Mouse (Mus musculus): ENCODE measurements around the gene St5. TPM values are rescaled to one million over a fixed set of nuclear protein-coding genes. Genes with fewer than 3 reads are reported as not detected.

St5 gene
- polyA plus RNA-seq, 1 experiment from 2014 or later: 23.4 TPM

DNA sequence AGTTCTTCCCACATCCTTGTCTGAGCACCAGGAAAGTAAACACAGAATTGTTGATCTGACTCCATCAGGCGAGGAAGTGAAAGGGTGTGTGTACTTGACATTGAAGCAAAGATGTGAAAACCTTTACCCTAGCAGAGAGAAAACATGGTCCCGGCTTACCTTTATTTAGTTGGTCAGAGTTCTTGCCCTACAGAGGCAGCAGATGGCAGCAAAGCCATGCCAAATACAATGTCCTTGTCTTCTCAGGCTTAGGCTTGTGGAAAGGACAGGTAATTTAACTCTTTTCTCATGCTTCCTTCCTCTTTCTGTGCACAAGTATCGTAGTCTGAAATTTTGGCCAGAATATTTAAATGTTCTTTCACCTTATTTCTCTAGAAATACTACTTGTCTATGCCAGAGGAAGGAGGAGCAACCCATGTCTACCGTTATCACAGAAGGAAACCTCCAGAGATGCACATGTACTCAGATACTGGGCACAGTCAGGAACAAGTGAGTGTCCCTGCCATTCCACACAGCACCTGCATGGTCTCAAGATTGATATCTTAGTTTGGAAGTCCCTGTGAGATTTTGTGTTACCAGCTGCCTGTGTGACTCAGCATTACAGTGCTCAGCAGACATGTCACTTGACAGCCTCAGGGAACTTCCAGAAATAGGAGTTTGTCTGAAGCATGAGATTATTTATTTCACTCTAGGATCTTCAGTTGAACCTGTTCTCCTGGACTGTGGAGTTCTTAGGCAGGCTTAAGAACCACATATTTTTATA lies 3.8 kb upstream of the St5 start:
- Histone ChIP-seq H3K36me3 (replicated peaks; ENCODE audit: control insufficient read depth, insufficient read depth) (peaks cover 12% of the 10 kb centered on the region), H3K4me1 (replicated peaks; ENCODE audit: control insufficient read depth, insufficient read depth, low read length) (no peaks in the 10 kb centered on the region; the same call in 1 of the 2 replicates), H3K27ac (no peak overlapping the region), H3K9ac (no peak overlapping the region), H3K9me3 (ENCODE audit: control insufficient read depth, low read length) (no peaks in the 10 kb centered on the region), H3K27me3 (ENCODE audit: control insufficient read depth, insufficient read depth, low read length) (no peaks in the 10 kb centered on the region), H3K4me3 (replicated peaks; ENCODE audit: low read length) (no peak overlapping the region), H3K4me2 (replicated peaks) (no peak overlapping the region)
- WGBS: 53% methylated on average over 4 of the region's 4 CpGs
- ATAC-seq (ENCODE audit: low FRiP score) (no peak), DNase-seq (ENCODE audit: low spot score) (peak; percentile 76)

DNA sequence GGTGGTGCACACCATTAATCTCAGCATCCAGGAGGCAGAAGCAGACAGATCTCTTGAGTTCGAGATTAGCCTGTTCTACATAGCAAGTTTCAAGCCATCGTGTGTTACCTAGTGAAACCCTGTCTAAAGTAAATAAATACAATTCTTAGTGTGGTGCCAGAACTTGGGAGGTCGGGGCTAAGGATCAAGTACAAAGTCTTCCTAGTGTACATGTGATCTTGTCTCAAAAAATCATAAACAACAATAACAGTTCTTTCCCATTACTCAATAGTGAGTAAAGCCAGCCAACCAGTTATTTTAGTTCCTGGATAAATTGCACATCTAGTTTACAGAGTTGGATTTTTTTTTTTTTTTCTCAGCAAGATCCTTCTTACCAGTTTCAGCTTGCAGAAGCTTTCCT lies 1.1 kb upstream of the St5 start:
- 74% methylated on average over 3 of the region's 3 CpGs for WGBS
- no peak for ATAC-seq (ENCODE audit: low FRiP score)
- H3K27ac ChIP-seq: no peak overlapping the region

DNA sequence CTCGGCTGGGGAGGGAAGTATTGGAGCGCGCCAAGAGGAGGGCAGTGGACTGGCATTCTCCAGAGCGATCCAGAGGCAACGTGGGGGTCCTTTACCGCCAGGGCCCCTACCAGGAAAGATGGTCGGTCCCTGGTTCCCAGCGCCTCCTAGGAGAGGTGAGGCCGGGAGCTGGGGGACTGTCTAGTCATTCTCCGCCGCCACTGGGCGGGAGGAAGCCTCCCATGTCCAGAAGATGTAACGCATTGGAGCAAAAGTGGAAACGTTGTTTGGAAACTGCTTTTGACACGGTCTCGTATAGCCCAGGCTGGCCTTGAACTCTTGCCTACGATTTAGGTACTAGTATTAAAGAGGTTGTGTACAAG lies 592 bp upstream of the St5 start:
- Histone ChIP-seq H3K9ac (peak overlapping the region; percentile 63), H3K9me3 (ENCODE audit: control insufficient read depth, low read length) (no peaks in the 10 kb centered on the region), H3K36me3 (replicated peaks; ENCODE audit: control insufficient read depth, insufficient read depth) (peaks cover 3% of the 10 kb centered on the region), H3K4me2 (replicated peaks) (peak overlapping the region; percentile 74), H3K27me3 (ENCODE audit: control insufficient read depth, insufficient read depth, low read length) (no peaks in the 10 kb centered on the region), H3K4me3 (replicated peaks; ENCODE audit: low read length) (peak overlapping the region; percentile 59), H3K27ac (peak overlapping the region; percentile 55), H3K4me1 (replicated peaks; ENCODE audit: control insufficient read depth, insufficient read depth, low read length) (no peaks in the 10 kb centered on the region; the same call in 1 of the 2 replicates)
- ATAC-seq (ENCODE audit: low FRiP score) (no peak; the same call in 1 of the 2 replicates), DNase-seq (ENCODE audit: low spot score) (no peak)
- WGBS: 1% methylated on average over 16 of the region's 17 CpGs

More for the DNA sequence above, 1.1 kb upstream of the St5 start:
- Histone ChIP-seq H3K9ac (no peak overlapping the region), H3K4me1 (replicated peaks; ENCODE audit: control insufficient read depth, insufficient read depth, low read length) (no peaks in the 10 kb centered on the region; the same call in 1 of the 2 replicates), H3K36me3 (replicated peaks; ENCODE audit: control insufficient read depth, insufficient read depth) (peaks cover 7% of the 10 kb centered on the region), H3K9me3 (ENCODE audit: control insufficient read depth, low read length) (no peaks in the 10 kb centered on the region), H3K4me2 (replicated peaks) (peak overlapping the region; percentile 74), H3K4me3 (replicated peaks; ENCODE audit: low read length) (peak overlapping the region; percentile 59), H3K27me3 (ENCODE audit: control insufficient read depth, insufficient read depth, low read length) (no peaks in the 10 kb centered on the region)
- no peak for DNase-seq (ENCODE audit: low spot score)

DNA sequence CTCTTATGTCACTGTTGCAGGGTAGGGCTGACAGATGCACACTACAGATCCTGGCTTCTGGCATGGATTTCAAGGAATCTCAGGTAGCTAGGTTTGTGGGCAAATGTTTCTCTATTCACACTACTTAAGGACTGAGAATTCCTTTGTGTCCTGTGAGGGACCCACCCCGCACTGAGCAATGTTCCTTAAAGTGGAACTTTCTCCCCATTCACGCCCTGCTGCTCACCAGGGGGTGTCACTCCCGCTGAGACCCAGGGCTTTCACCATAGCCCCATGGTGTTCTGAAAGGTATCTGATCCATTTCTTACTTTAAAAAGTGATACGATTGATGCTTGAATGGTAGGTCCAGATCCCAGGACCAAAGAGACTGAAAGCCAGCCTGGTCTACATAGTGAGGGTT lies 684 bp downstream of the St5 start:
- H3K27me3 ChIP-seq (ENCODE audit: control insufficient read depth, insufficient read depth, low read length): no peaks in the 10 kb centered on the region
- ATAC-seq (ENCODE audit: low FRiP score) (peak; percentile 1; the same call in 1 of the 2 replicates), DNase-seq (ENCODE audit: low spot score) (no peak)
- no peaks in the 10 kb centered on the region for H3K36me3 ChIP-seq (replicated peaks; ENCODE audit: control insufficient read depth, insufficient read depth)
- peak overlapping the region; percentile 74 for H3K4me2 ChIP-seq (replicated peaks)
- H3K9me3 ChIP-seq (ENCODE audit: control insufficient read depth, low read length): no peaks in the 10 kb centered on the region
- peak overlapping the region; percentile 59 for H3K4me3 ChIP-seq (replicated peaks; ENCODE audit: low read length)
- 35% methylated on average over 4 of the region's 4 CpGs for WGBS
- no peak overlapping the region for H3K27ac ChIP-seq
- H3K4me1 ChIP-seq (replicated peaks; ENCODE audit: control insufficient read depth, insufficient read depth, low read length): no peaks in the 10 kb centered on the region; the same call in 1 of the 2 replicates
- no peak overlapping the region for H3K9ac ChIP-seq

DNA sequence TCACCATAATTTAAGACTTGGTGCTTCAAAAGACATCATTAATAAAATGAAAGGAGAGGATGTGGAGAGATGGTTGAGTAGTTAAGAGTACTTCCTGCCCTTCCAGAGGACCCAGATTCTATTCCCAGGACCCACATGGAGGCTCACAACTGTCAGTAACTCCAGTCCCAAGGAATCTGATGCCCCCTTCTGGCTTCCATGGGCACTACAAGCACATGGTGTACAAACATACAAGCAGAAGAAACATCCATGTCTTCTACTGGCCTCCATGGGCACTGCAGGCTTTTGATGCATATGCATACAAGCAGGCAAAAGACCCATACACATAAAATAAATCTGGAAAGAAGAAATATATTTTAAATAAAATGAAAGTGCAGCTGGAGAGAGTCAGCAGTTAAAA lies 3.2 kb downstream of the St5 start:
- Histone ChIP-seq H3K27ac (no peak overlapping the region), H3K9me3 (ENCODE audit: control insufficient read depth, low read length) (no peaks in the 10 kb centered on the region), H3K27me3 (ENCODE audit: control insufficient read depth, insufficient read depth, low read length) (no peaks in the 10 kb centered on the region), H3K4me2 (replicated peaks) (no peak overlapping the region), H3K36me3 (replicated peaks; ENCODE audit: control insufficient read depth, insufficient read depth) (no peaks in the 10 kb centered on the region), H3K4me1 (replicated peaks; ENCODE audit: control insufficient read depth, insufficient read depth, low read length) (no peaks in the 10 kb centered on the region; the same call in 1 of the 2 replicates), H3K4me3 (replicated peaks; ENCODE audit: low read length) (no peak overlapping the region), H3K9ac (no peak overlapping the region)
- no peak for DNase-seq (ENCODE audit: low spot score)
- no peak for ATAC-seq (ENCODE audit: low FRiP score)

DNA sequence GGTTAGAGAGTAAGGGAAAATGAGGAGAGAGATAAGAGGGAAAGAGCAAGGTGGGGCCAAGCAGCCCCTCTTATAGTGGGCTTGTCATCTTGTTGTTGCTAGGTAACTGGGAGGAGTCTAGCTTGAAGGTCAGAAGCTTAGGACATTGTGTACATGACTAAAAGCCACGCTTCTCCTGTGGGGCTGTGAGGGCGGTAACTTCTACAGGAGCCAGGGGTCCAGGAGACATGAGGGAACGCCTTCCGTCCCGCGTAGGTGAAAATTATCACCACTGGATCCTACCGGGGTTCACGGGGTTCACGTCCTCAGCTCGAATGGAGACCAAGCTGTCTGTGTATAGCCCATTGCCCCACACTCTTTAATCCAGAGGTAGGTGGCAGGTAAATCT lies 8.1 kb downstream of the St5 start:
- 91% methylated on average over 10 of the region's 10 CpGs for WGBS
- Histone ChIP-seq H3K36me3 (replicated peaks; ENCODE audit: control insufficient read depth, insufficient read depth) (no peaks in the 10 kb centered on the region), H3K9ac (no peak overlapping the region), H3K4me3 (replicated peaks; ENCODE audit: low read length) (no peak overlapping the region), H3K4me1 (replicated peaks; ENCODE audit: control insufficient read depth, insufficient read depth, low read length) (no peaks in the 10 kb centered on the region), H3K27me3 (ENCODE audit: control insufficient read depth, insufficient read depth, low read length) (no peaks in the 10 kb centered on the region), H3K27ac (no peak overlapping the region), H3K9me3 (ENCODE audit: control insufficient read depth, low read length) (no peaks in the 10 kb centered on the region), H3K4me2 (replicated peaks) (no peak overlapping the region)
- ATAC-seq (ENCODE audit: low FRiP score) (no peak), DNase-seq (ENCODE audit: low spot score) (no peak)

DNA sequence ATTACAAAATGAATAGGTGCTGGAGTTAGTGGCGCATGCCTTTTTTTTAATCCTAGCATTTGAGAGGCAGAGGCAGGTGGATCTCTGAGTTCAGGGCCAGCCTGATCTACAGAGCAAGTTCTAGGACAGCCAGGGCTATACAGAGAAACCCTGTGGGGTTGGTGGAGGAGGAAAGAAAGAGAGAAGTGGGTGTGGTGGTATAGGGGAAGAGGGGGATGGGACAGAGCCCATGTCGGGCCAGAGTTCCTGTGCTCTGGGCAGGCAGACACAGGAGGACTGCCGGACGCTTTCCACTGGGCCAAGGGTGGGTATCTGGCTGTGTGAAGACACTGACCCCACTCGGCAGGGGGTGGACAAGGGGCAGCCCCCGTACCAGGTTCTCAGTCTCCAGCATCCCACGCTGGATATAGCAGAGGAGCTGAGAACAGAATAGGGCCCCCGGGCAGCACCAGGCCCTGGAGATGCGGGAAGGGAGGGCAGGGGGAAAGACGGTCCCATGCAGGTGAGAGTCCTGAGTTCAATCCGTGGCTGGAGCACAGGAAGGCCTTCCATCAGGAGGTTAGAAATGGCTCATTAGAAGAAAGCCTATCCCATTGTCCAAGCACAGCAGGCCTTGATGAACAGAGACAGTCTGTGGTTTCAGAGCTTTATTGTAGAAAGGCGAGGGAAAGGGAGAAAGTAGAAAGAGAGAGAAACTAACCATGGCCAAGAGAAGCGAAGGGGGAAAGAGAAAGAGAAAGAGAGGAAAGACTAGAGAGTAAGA lies 8.6 kb downstream of the St5 start:
- H3K27ac ChIP-seq: no peak overlapping the region
- no peaks in the 10 kb centered on the region for H3K4me1 ChIP-seq (replicated peaks; ENCODE audit: control insufficient read depth, insufficient read depth, low read length)
- no peak overlapping the region for H3K4me3 ChIP-seq (replicated peaks; ENCODE audit: low read length)
- ATAC-seq (ENCODE audit: low FRiP score) (no peak), DNase-seq (ENCODE audit: low spot score) (no peak)
- 79% methylated on average over 13 of the region's 13 CpGs for WGBS
- no peaks in the 10 kb centered on the region for H3K9me3 ChIP-seq (ENCODE audit: control insufficient read depth, low read length)
- no peak overlapping the region for H3K9ac ChIP-seq
- no peaks in the 10 kb centered on the region for H3K27me3 ChIP-seq (ENCODE audit: control insufficient read depth, insufficient read depth, low read length)
- H3K36me3 ChIP-seq (replicated peaks; ENCODE audit: control insufficient read depth, insufficient read depth): no peaks in the 10 kb centered on the region
- no peak overlapping the region for H3K4me2 ChIP-seq (replicated peaks)

DNA sequence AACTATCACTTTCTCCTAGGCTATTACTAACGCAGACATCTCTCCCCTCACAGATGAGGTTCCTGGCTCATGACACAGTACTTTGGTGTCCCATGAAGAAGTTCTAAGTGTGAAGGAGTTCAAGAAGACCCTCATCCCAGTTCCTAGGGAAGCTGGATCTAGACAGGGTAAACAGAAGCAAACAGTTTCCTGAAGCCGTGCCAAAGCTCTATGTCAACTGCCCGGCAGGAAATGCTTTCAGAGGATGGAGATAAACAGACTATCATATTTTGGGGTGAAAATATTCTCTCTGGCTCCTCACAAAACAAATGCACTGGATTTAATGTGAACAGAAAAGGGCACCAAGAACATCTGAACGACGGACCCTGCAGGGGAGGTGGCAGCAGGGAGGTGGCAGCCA lies 12.4 kb downstream of the St5 start:
- no peak overlapping the region for H3K27ac ChIP-seq
- no peak for ATAC-seq (ENCODE audit: low FRiP score)
- H3K4me3 ChIP-seq (replicated peaks; ENCODE audit: low read length): no peak overlapping the region
- no peaks in the 10 kb centered on the region for H3K27me3 ChIP-seq (ENCODE audit: control insufficient read depth, insufficient read depth, low read length)
- H3K36me3 ChIP-seq (replicated peaks; ENCODE audit: control insufficient read depth, insufficient read depth): no peaks in the 10 kb centered on the region
- no peaks in the 10 kb centered on the region for H3K9me3 ChIP-seq (ENCODE audit: control insufficient read depth, low read length)
- H3K4me2 ChIP-seq (replicated peaks): no peak overlapping the region
- DNase-seq (ENCODE audit: low spot score): no peak
- 86% methylated on average over 5 of the region's 5 CpGs for WGBS
- H3K9ac ChIP-seq: no peak overlapping the region
- no peaks in the 10 kb centered on the region for H3K4me1 ChIP-seq (replicated peaks; ENCODE audit: control insufficient read depth, insufficient read depth, low read length)

DNA sequence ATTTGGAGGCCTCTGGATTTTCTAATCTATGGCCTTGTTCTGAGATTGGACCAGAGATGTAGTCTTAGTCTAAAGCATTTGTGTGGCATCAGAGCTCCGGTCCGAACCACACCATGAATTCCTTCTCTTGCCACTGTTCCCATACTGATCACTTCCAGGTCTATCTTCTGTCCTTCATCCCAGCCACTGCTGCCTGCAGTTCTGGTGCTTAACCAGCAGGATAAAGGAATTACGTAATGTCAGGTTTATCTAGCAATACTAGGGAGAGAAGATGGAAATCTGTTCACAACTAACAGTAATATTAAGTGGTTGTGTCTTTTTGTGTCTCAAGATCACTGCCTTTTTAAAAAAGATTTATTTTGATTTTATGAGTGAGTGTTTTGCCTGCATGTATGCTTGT lies 13.3 kb downstream of the St5 start:
- WGBS: 88% methylated on average over 3 of the region's 3 CpGs

More for the DNA sequence above, 13.3 kb downstream of the St5 start:
- Histone ChIP-seq H3K27me3 (ENCODE audit: control insufficient read depth, insufficient read depth, low read length) (no peaks in the 10 kb centered on the region), H3K9ac (no peak overlapping the region), H3K4me1 (replicated peaks; ENCODE audit: control insufficient read depth, insufficient read depth, low read length) (no peaks in the 10 kb centered on the region), H3K9me3 (ENCODE audit: control insufficient read depth, low read length) (no peaks in the 10 kb centered on the region), H3K36me3 (replicated peaks; ENCODE audit: control insufficient read depth, insufficient read depth) (no peaks in the 10 kb centered on the region), H3K4me2 (replicated peaks) (no peak overlapping the region), H3K27ac (no peak overlapping the region), H3K4me3 (replicated peaks; ENCODE audit: low read length) (no peak overlapping the region)
- no peak for DNase-seq (ENCODE audit: low spot score)
- ATAC-seq (ENCODE audit: low FRiP score): no peak

Measured in hindbrain, embryonic 14.5 days (tissue).